Mouse (Mus musculus) stomach, embryonic 16.5 days (tissue): ENCODE results near the gene Ube2n. TPM values are rescaled to one million over a fixed set of nuclear protein-coding genes. Genes with fewer than 3 reads are reported as not detected.

Source experiments
- ATAC-seq: fragments of 200-750 bp; cut with Nextera tagmentation; 2 replicates; pipeline ENCODE4 v1.8.0; 2017; ENCODE audit warnings: moderate number of reproducible peaks, moderate TSS enrichment; ENCODE audit not compliant: insufficient read depth, low FRiP score
- H3K27ac ChIP-seq: fragments of 300-500 bp; sonication (generic); 2 replicates; pipeline ENCODE4 v1.5.1; 2014; ENCODE audit warnings: low read length
- H3K27me3 ChIP-seq: fragments of 300-500 bp; sonication (generic); 2 replicates; pipeline ENCODE4 v1.6.1; 2014; ENCODE audit warnings: low read length, control low read depth, mixed read lengths; ENCODE audit not compliant: control insufficient read depth, insufficient read depth
- H3K36me3 ChIP-seq: fragments of 300-500 bp; sonication (generic); 2 replicates; pipeline ENCODE4 v1.6.1; 2014; ENCODE audit warnings: low read length; ENCODE audit not compliant: control insufficient read depth, insufficient read depth
- H3K4me1 ChIP-seq: fragments of 300-500 bp; sonication (generic); 2 replicates; pipeline ENCODE4 v1.6.1; 2014; ENCODE audit warnings: low read length, control low read depth, mixed read lengths; ENCODE audit not compliant: control insufficient read depth, insufficient read depth
- H3K4me2 ChIP-seq: fragments of 300-500 bp; sonication (generic); 2 replicates; pipeline ENCODE4 v1.6.1; 2014; ENCODE audit warnings: low read depth, low read length, mixed read lengths
- H3K4me3 ChIP-seq: fragments of 300-500 bp; sonication (generic); replicated peaks from 2 replicates; pipeline ENCODE4 v1.5.1; 2014; ENCODE audit warnings: mild to moderate bottlenecking, low read length
- H3K9ac ChIP-seq: fragments of 300-500 bp; sonication (generic); 2 replicates; pipeline ENCODE4 v1.6.1; 2014; ENCODE audit warnings: low read length
- H3K9me3 ChIP-seq: fragments of 300-500 bp; sonication (generic); replicated peaks from 2 replicates; pipeline ENCODE4 v1.6.1; 2016; ENCODE audit warnings: low read length, control low read depth; ENCODE audit not compliant: control insufficient read depth
- WGBS: fragments of 180-500 bp; shearing (Covaris S2); extraction: QIAGEN DNeasy Blood & Tissue Kit; methylation state at CpG from one replicate; pipeline ENCODE4 v1.1.7; 2014; 5-methylcytosine and 5-hydroxymethylcytosine counted together
- polyA plus RNA-seq: library from polyadenylated mRNA; unstranded; fragments of >200 nt; fragmentation: Nextera tagmentation; extraction: Ambion mirVana; gene quantifications from 2 replicates; pipeline ENCODE4 v1.2.1, GENCODE M21; 2015

Ube2n gene
- polyA plus RNA-seq, 1 experiment from 2014 or later = 302 TPM

DNA sequence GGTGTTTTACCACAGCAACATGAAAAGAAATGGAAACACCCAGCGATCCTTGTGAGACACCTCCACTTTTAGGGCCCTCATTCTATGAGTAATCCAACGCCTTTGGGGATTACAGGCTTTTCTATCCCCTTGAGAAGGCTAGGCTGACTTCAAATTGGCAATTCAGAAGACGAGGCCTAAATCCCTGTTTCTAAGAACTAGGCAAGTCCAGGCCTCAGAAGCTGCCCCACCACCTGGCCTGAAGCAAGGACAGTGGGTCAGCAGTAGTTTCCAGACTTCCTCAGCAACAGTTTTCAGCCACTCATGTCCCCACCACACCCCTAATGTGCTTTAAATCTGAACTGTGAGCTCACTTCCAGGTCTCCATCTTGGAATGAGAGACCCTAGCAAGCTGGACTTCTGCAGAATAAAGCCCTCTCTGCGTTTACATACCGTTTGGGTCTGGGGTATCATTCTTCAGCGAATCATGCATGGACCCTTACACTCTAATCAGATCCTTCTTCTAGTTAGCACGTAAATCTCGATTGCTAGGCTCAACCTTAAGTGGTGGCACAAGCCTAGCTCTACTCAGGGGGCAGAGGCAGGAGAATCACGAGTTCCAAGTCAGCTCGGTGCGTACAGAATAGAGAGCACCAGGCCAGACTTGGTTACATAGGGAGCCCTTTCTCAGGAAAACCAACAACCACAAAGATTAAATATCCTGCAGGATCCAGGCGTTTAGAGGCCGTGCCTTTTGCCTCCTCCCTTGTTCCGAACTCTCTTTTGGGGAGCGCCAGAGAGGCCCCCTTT, 983 bp upstream of the Ube2n start:
- Histone ChIP-seq H3K9ac (peak overlapping the region; percentile 98), H3K9me3 (no peaks in the 10 kb centered on the region), H3K4me1 (peaks cover 12% of the 10 kb centered on the region), H3K4me2 (peak overlapping the region; percentile 70), H3K27ac (peak overlapping the region; percentile 99), H3K36me3 (no peaks in the 10 kb centered on the region), H3K4me3 (peak overlapping the region; percentile 95), H3K27me3 (no peaks in the 10 kb centered on the region)
- 35% methylated on average over 15 of the region's 15 CpGs for WGBS
- no peak for ATAC-seq

DNA sequence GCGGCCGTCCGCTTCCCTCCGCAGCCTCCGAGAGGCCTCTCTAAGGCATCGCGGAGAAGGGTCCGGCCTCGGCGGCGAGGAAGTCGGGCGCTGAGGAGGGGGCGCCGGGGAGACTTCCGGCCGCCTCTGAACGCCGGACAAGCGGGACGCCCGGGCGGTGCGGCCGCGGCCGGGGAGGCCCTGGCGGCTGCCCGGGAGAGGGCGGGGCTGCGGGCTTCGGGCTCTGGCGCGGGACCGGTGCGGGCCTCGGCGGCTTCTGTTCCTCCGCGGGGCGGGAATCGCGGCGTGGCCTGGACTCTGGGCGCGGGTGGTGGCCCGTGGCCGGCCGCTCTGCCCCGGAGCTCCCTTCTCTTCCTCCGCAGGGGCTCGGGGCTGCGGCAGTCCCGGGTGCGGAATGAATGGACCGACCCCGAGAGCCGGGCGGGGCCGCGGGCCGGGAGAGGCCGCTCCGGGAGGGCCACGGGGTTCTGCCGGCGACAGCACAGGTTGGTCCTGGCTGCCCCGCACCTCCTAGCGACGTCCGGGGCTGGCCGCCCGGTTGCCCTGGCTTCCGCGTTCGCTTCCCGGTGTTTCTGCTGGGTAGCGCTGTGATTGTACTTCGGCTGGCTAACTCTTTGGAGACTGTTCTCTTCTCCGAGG, 467 bp downstream of the Ube2n start:
- Histone ChIP-seq H3K4me2 (peak overlapping the region; percentile 75), H3K9ac (peak overlapping the region; percentile 98), H3K27ac (peak overlapping the region; percentile 99), H3K4me3 (peak overlapping the region; percentile 95), H3K4me1 (peaks cover 12% of the 10 kb centered on the region), H3K27me3 (no peaks in the 10 kb centered on the region), H3K9me3 (no peaks in the 10 kb centered on the region), H3K36me3 (no peaks in the 10 kb centered on the region)
- peak; percentile 42 for ATAC-seq
- 1% methylated on average over 72 of the region's 80 CpGs for WGBS

DNA sequence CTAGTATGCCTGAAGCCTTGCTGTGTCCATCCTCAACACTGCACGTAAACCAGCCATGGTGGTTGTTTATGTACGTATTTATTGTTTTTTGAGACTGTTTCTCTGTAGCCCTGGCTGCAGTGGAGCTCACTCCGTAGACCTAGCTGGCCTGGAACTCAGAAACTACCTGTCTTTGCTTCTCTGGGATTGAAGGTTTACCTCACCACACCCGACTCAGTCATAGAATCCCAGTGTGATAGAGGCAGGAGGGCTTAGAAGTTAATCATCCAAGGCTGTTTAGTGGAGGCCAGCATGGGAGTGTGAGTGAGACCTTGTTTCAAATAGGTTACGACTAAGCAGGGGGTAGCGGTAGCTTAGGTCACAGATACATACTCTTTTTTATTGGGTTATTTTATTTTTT, 2.7 kb downstream of the Ube2n start:
- WGBS = 87% methylated on average over 6 of the region's 6 CpGs
- ATAC-seq = no peak
- H3K4me2 ChIP-seq = no peak overlapping the region
- peaks cover 12% of the 10 kb centered on the region for H3K4me1 ChIP-seq
- H3K27me3 ChIP-seq = no peaks in the 10 kb centered on the region
- H3K9ac ChIP-seq = no peak overlapping the region
- H3K36me3 ChIP-seq = no peaks in the 10 kb centered on the region
- H3K27ac ChIP-seq = no peak overlapping the region
- no peaks in the 10 kb centered on the region for H3K9me3 ChIP-seq
- H3K4me3 ChIP-seq = no peak overlapping the region

DNA sequence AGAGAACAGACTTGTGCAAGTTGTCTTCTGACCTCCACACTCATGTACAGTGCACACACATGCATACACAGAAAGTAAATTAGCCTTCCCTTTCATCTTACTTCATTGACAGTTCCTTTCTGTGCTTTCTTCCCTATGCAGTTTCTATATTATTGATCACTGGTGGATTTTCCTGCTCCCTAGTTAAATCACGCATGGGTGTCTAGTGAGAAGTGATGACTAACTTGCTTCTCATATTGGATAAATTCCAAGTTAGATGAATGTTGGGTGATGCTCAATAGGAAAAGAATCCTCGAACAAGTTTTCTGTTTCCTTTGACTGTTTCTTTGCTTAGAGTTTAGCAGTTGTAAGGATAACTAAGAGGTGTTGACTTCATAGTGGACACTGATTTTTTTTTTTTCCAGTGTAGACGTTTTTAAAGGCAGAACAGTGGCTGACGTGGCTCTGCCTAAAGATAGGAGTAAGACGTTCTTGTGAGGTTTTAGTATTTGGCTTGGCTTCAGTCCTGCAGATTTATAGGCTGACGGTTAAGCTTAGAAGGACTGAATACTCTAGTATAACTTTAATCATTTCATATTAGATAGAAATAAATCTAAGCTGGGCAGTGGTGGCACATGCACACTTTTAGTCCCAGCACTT, 10.2 kb downstream of the Ube2n start:
- ATAC-seq = no peak
- no peaks in the 10 kb centered on the region for H3K36me3 ChIP-seq
- H3K4me2 ChIP-seq = no peak overlapping the region
- no peaks in the 10 kb centered on the region for H3K27me3 ChIP-seq
- no peaks in the 10 kb centered on the region for H3K9me3 ChIP-seq
- H3K9ac ChIP-seq = no peak overlapping the region
- H3K4me3 ChIP-seq = no peak overlapping the region
- H3K4me1 ChIP-seq = peaks cover 20% of the 10 kb centered on the region
- WGBS = 62% methylated on average over 6 of the region's 6 CpGs
- no peak overlapping the region for H3K27ac ChIP-seq

DNA sequence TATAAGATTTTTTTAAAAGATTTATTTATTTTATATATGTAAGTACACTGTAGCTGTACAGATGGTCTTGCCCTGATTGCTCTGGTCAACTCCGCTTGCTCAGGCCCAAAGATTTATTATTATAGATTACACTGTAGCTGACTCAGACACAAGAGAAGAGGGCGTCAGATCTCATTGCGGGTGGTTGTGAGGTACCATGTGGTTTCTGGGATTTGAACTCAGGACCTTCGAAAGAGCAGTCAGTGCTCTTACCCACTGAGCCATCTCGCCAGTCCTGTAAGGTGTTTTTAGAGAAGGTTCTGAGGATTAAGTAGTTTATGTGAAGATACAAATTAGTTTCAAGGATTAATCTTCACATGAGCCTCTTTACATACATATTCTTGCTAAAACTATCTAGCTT, 10.9 kb downstream of the Ube2n start:
- no peak overlapping the region for H3K4me2 ChIP-seq
- H3K4me3 ChIP-seq = no peak overlapping the region
- peaks cover 20% of the 10 kb centered on the region for H3K4me1 ChIP-seq
- WGBS = 89% methylated on average over 5 of the region's 5 CpGs
- H3K27me3 ChIP-seq = no peaks in the 10 kb centered on the region
- H3K27ac ChIP-seq = no peak overlapping the region
- no peak for ATAC-seq
- no peaks in the 10 kb centered on the region for H3K9me3 ChIP-seq
- no peaks in the 10 kb centered on the region for H3K36me3 ChIP-seq
- H3K9ac ChIP-seq = no peak overlapping the region

DNA sequence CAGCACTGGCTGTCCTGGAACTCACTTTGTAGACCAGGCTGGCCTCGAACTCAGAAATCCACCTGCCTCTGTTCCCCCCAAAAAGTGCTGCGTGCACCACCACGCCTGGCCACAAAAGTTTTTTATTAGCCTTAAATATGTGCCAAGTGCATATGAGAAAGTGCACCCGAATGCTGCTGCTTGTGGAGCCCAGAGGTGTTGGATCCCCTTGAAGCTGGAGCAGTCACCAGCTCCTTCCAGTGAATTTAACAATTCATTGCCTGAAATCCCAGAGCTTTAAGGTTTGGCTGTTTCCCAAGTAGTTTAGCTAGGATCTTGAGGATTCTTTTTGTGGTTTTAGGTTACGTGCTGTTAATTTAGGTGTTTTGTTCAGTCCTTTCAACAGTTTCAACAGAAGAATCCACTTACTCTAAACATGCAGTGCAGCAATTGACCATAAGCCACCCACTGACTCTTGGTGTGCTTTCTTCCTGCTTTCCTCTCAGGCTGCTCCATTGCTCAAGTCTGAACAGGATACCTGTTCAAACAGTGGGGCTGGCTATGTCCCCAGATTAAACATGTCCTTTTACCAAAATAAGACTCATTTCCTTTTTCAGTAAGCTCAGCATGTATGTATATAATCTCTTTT, 11.7 kb downstream of the Ube2n start:
- Histone ChIP-seq H3K27me3 (no peaks in the 10 kb centered on the region), H3K4me2 (no peak overlapping the region), H3K4me1 (peaks cover 20% of the 10 kb centered on the region), H3K9me3 (no peaks in the 10 kb centered on the region), H3K4me3 (no peak overlapping the region), H3K36me3 (no peaks in the 10 kb centered on the region), H3K9ac (no peak overlapping the region), H3K27ac (peak overlapping the region; percentile 54; the same call in 1 of the 2 replicates)
- 62% methylated on average over 5 of the region's 5 CpGs for WGBS
- peak; percentile 50; the same call in 1 of the 2 replicates for ATAC-seq

DNA sequence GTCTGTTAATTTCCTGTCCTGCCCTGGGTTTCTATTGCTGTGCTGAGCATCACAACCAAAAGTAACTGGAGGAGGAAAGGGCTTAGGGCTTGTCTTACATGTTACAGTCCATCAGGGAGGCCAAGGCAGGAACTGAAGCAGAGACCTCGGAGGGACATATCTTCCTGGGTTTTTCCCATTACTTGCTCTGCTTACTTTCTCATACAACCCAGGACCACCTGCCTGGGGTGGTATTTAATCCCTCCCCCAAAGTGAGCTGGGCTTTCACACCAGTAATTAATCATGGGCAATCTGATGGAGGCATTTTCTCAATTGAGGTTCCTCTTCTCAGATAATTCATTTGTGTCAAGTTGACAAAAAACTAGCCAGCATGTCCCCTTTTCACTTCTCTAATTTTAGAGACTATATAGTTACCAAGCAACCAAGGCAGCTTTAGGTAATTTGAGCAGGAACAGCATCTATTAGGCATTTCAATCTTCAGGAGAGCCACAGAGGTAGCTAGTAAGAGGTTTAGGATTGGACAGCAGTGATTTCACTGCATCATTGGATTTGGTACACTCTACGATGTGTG, 15.7 kb downstream of the Ube2n start:
- Histone ChIP-seq H3K27me3 (no peaks in the 10 kb centered on the region), H3K9me3 (no peaks in the 10 kb centered on the region), H3K27ac (no peak overlapping the region), H3K4me2 (no peak overlapping the region), H3K9ac (no peak overlapping the region), H3K36me3 (no peaks in the 10 kb centered on the region), H3K4me3 (no peak overlapping the region), H3K4me1 (peaks cover 15% of the 10 kb centered on the region)
- no peak for ATAC-seq
- 66% methylated on average over 2 of the region's 2 CpGs for WGBS

DNA sequence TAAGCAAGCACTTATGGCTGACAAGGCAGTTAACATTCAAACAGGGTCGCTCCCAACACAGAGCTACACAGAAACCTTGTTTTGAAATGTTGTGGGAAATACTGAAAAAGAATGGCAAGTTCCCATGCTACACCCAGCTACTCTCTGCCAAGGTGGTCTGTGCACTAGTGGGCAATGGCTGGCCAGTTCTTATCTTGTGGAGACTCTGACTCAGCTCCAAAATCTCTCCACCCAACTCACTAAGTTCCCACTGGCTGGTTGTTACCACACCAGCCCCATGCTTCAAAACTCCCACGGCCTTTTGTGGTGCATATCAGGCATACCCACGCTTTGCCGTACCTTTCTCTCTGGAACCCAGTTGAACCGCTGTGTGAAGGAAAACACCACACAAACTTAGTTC, 18.0 kb downstream of the Ube2n start:
- Histone ChIP-seq H3K27me3 (no peaks in the 10 kb centered on the region), H3K27ac (no peak overlapping the region)

More for the DNA sequence above, 18.0 kb downstream of the Ube2n start:
- no peak overlapping the region for H3K9ac ChIP-seq
- ATAC-seq = no peak
- no peaks in the 10 kb centered on the region for H3K9me3 ChIP-seq
- H3K4me3 ChIP-seq = no peak overlapping the region
- no peak overlapping the region for H3K4me2 ChIP-seq
- H3K4me1 ChIP-seq = peaks cover 6% of the 10 kb centered on the region; the same call in 1 of the 2 replicates
- no peaks in the 10 kb centered on the region for H3K36me3 ChIP-seq
- 84% methylated on average over 5 of the region's 5 CpGs for WGBS
